Mouse (Mus musculus) embryonic facial prominence, embryonic 15.5 days (tissue): ENCODE measurements around the gene Nipsnap2. TPM values are rescaled to one million over a fixed set of nuclear protein-coding genes. Genes with fewer than 3 reads are reported as not detected.
"Not testable (repeated sequence)": the region's sequence is repeated elsewhere in the genome, so short reads cannot be mapped to it uniquely, and the experiment has no call there.

ENCODE experiments used
- ATAC-seq: fragments of 200-750 bp; cut with Nextera tagmentation; 2 replicates; pipeline ENCODE4 v1.8.0; 2017; ENCODE audit warnings: low read depth, moderate TSS enrichment; ENCODE audit not compliant: insufficient number of reproducible peaks, low FRiP score, low TSS enrichment
- H3K27ac ChIP-seq: fragments of 300-500 bp; sonication (generic); replicated peaks from 2 replicates; pipeline ENCODE4 v1.5.1; 2015; ENCODE audit warnings: mild to moderate bottlenecking, inconsistent platforms
- H3K27me3 ChIP-seq: fragments of 300-500 bp; sonication (generic); 2 replicates; pipeline ENCODE4 v1.6.1; 2015; ENCODE audit warnings: inconsistent platforms
- H3K36me3 ChIP-seq: fragments of 300-500 bp; sonication (generic); 2 replicates; pipeline ENCODE4 v1.6.1; 2015; ENCODE audit warnings: mild to moderate bottlenecking, inconsistent platforms
- H3K4me1 ChIP-seq: fragments of 300-500 bp; sonication (generic); 2 replicates; pipeline ENCODE4 v1.6.1; 2015; ENCODE audit warnings: inconsistent platforms
- H3K4me2 ChIP-seq: fragments of 300-500 bp; sonication (generic); replicated peaks from 2 replicates; pipeline ENCODE4 v1.6.1; 2015; ENCODE audit warnings: mild to moderate bottlenecking, inconsistent platforms
- H3K4me3 ChIP-seq: fragments of 300-500 bp; sonication (generic); replicated peaks from 2 replicates; pipeline ENCODE4 v1.5.1; 2015; ENCODE audit warnings: mild to moderate bottlenecking, inconsistent platforms
- H3K9ac ChIP-seq: fragments of 300-500 bp; sonication (generic); 2 replicates; pipeline ENCODE4 v1.6.1; 2015; ENCODE audit warnings: inconsistent platforms
- H3K9me3 ChIP-seq: fragments of 300-500 bp; sonication (generic); replicated peaks from 2 replicates; pipeline ENCODE4 v1.6.1; 2016; ENCODE audit warnings: inconsistent platforms
- WGBS: fragments of 180-500 bp; shearing (Covaris S2); methylation state at CpG from one replicate; pipeline ENCODE4 v1.1.7; 2015; 5-methylcytosine and 5-hydroxymethylcytosine counted together
- polyA plus RNA-seq: library from polyadenylated mRNA; unstranded; fragments of >200 nt; fragmentation: Nextera tagmentation; extraction: Ambion mirVana; gene quantifications from 2 replicates; pipeline ENCODE4 v1.2.1, GENCODE M21; 2015

The Nipsnap2 gene
- polyA plus RNA-seq, 1 experiment from 2014 or later, result 104 TPM

DNA sequence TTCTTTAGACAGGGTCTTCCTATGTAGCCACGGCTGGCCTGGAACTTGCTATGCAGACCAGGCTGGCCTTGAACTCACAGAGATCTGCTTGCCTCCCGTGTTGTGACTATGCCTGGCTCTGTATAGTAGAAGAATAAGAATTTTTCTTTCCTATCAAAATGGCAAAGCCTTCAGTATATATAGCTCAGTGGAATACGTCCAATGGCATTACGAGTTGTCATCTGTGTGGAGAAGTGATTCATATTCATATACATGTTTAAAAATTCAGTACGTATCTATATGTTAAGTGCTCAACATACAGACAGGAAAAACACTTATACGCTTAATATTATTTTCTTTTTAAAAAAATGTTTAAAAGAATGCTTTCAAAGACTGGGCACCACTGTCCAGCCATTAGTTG is 61.3 kb downstream of the Nipsnap2 start:
- Histone ChIP-seq H3K9ac (peak overlapping the region; percentile 77), H3K9me3 (no peaks in the 10 kb centered on the region), H3K4me3 (peak overlapping the region; percentile 97), H3K4me1 (peaks cover 18% of the 10 kb centered on the region), H3K36me3 (peaks cover 26% of the 10 kb centered on the region), H3K4me2 (peak overlapping the region; percentile 55), H3K27ac (peak overlapping the region; percentile 100), H3K27me3 (no peaks in the 10 kb centered on the region)
- ATAC-seq, result no peak
- WGBS, result 74% methylated on average over 6 of the region's 6 CpGs

- H3K9ac ChIP-seq, result peak within 1 kb of the TSS; percentile 86
- under 1% methylated on average over 73 of the region's 73 CpGs for WGBS
- no peaks in the 10 kb centered on the region for H3K27me3 ChIP-seq
- H3K4me2 ChIP-seq, result peak within 1 kb of the TSS; percentile 66
- peaks cover 18% of the 10 kb centered on the region for H3K4me1 ChIP-seq
- ATAC-seq, result peak; percentile 99
- H3K9me3 ChIP-seq, result no peaks in the 10 kb centered on the region
- peak within 1 kb of the TSS; percentile 100 for H3K27ac ChIP-seq
- H3K4me3 ChIP-seq, result peak within 1 kb of the TSS; percentile 97
- H3K36me3 ChIP-seq, result peaks cover 32% of the 10 kb centered on the region
Measured at GRCm38 (mm10) chr5:129786818-129787790, 62.2 kb downstream of the Nipsnap2 start, which contains the start of gene Psph. Gene Psph (minus strand): TSS chr5:129787449.

- H3K4me1 ChIP-seq, result peaks cover 18% of the 10 kb centered on the region
- peak overlapping the region; percentile 97 for H3K4me3 ChIP-seq
- H3K27ac ChIP-seq, result peak overlapping the region; percentile 100; the same call in 1 of the 2 replicates
- H3K4me2 ChIP-seq, result peak overlapping the region; percentile 66
- no peaks in the 10 kb centered on the region for H3K27me3 ChIP-seq
- no peak for ATAC-seq
- H3K36me3 ChIP-seq, result peaks cover 41% of the 10 kb centered on the region
- no peaks in the 10 kb centered on the region for H3K9me3 ChIP-seq
- WGBS, result 11% methylated on average over 11 of the region's 11 CpGs
- H3K9ac ChIP-seq, result peak overlapping the region; percentile 86
Measured at GRCm38 (mm10) chr5:129787818-129788593, 63.1 kb downstream of the Nipsnap2 start.

DNA sequence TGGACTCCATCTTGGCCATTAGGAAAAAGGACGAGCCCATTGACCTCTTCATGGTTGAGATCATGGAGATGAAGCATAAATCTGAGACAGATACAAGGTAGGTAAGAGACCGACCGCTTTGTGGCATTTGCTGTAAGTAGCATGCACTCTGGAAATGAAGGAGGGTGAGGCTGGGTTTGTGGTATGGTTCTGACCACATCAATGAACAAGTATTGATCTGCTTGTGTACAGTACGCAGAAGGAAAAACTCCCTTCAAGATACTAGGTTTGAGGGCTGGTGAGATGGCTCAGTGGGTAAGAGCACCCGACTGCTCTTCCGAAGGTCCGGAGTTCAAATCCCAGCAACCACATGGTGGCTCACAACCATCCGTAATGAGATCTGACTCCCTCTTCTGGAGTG is 65.7 kb downstream of the Nipsnap2 start:
- Histone ChIP-seq H3K4me1 (peaks cover 16% of the 10 kb centered on the region), H3K36me3 (peaks cover 56% of the 10 kb centered on the region)
- not testable (repeated sequence) for H3K4me3 ChIP-seq, H3K4me2 ChIP-seq, H3K27me3 ChIP-seq, H3K27ac ChIP-seq, H3K9me3 ChIP-seq, ATAC-seq, H3K9ac ChIP-seq
- 90% methylated on average over 7 of the region's 8 CpGs for WGBS

Other genes starting within 250 kb of the Nipsnap2 start
- 53.4 and 53.7 TPM in 2 replicates for gene Sfswap, start 223.8 kb upstream of the Nipsnap2 start, polyA plus RNA-seq
- 3.2 and 4.3 TPM in 2 replicates for gene Mmp17, start 140.9 kb upstream of the Nipsnap2 start, polyA plus RNA-seq
- gene Zfp11, start 55.0 kb upstream of the Nipsnap2 start, polyA plus RNA-seq, result 4.5 and 5.5 TPM in 2 replicates
- not detected in 2 replicates for gene Sept14, start 16.6 kb upstream of the Nipsnap2 start, polyA plus RNA-seq
- gene Mrps17, start 9.6 kb upstream of the Nipsnap2 start, polyA plus RNA-seq, result 187 and 201 TPM in 2 replicates
- gene Psph, start 62.4 kb downstream of the Nipsnap2 start, polyA plus RNA-seq, result 30.7 and 35.3 TPM in 2 replicates
- 58.5 and 63.3 TPM in 2 replicates for gene Sumf2, start 121.9 kb downstream of the Nipsnap2 start, polyA plus RNA-seq
- gene Chchd2, start 162.4 kb downstream of the Nipsnap2 start, polyA plus RNA-seq, result 806 and 868 TPM in 2 replicates
- gene Zbed5, start 170.7 kb downstream of the Nipsnap2 start, polyA plus RNA-seq, result 5.8 and 5.9 TPM in 2 replicates
- 0.37 and 0.41 TPM in 2 replicates for gene Phkg1, start 173.5 kb downstream of the Nipsnap2 start, polyA plus RNA-seq
- gene Nupr1l, start 183.5 kb downstream of the Nipsnap2 start, polyA plus RNA-seq, result 3.6 and 4.7 TPM in 2 replicates
- 24.8 and 24.9 TPM in 2 replicates for gene Vkorc1l1, start 216.9 kb downstream of the Nipsnap2 start, polyA plus RNA-seq